Comparison of ENCODE assay signal across 9 mouse cellular contexts in genomic region chr12:83513185-83513584, GRCm38 (mm10). TPM values are rescaled to one million over a fixed set of nuclear protein-coding genes. Genes with fewer than 3 reads are reported as not detected.
DNase-seq lines count a peak whose midpoint lies in the region; ATAC-seq lines count a peak whose summit lies in the region.
"Had no signal": no experiment of that assay in that cellular context is flagged by ENCODE, and none has a peak within 500 bp of the region (broad histone marks: within the 10 kb centered on the region; RNA-seq: fewer than 3 reads in every experiment).

No protein-coding gene starts in this region.

- no peak overlapping the region for H3K4me2 ChIP-seq in forebrain, embryonic 14.5 days (ENCODE audit: low read length)
- H3K4me2 ChIP-seq in midbrain, embryonic 16.5 days (ENCODE audit: low read length): no peak overlapping the region

- H3K36me3 ChIP-seq in forebrain, embryonic 14.5 days (ENCODE audit: control insufficient read depth, insufficient read depth, low read length): no peaks in the 10 kb centered on the region
- H3K36me3 ChIP-seq in midbrain, embryonic 16.5 days (ENCODE audit: control insufficient read depth, insufficient read depth, low read length): no peaks in the 10 kb centered on the region

- H3K9me3 ChIP-seq in forebrain, embryonic 14.5 days (replicated peaks; ENCODE audit: control insufficient read depth, low read length): no peaks in the 10 kb centered on the region
- no peaks in the 10 kb centered on the region for H3K9me3 ChIP-seq in midbrain, embryonic 16.5 days (replicated peaks; ENCODE audit: control insufficient read depth, low read length, poor library complexity, severe bottlenecking)

- H3K4me1 ChIP-seq in forebrain, embryonic 14.5 days (ENCODE audit: control insufficient read depth, insufficient read depth, low read length): peaks cover 15% of the 10 kb centered on the region
- H3K4me1 ChIP-seq in midbrain, embryonic 16.5 days (ENCODE audit: control insufficient read depth, insufficient read depth, low read length): 0 out of 2 replicates have a peak, but pooled peaks cover 4% of the 10 kb centered on the region

- H3K9ac ChIP-seq in forebrain, embryonic 14.5 days (ENCODE audit: low read length): no peak overlapping the region
- H3K9ac ChIP-seq in midbrain, embryonic 16.5 days (ENCODE audit: low read depth, low read length): no peak overlapping the region

- H3K4me3 ChIP-seq in forebrain, embryonic 14.5 days (ENCODE audit: low read depth, low read length): no peak overlapping the region
- H3K4me3 ChIP-seq in midbrain, embryonic 16.5 days (ENCODE audit: low read depth, low read length): no peak overlapping the region

- DNase-seq in heart, adult 11 months: peak; percentile 91
- no peak for DNase-seq in heart, postnatal 25 days (ENCODE audit: low spot score)
- DNase-seq in lung, postnatal 14 days: peak; percentile 26
- DNase-seq in lung, adult 18-20 months: no peak
- DNase-seq in forebrain, embryonic 14.5 days (ENCODE audit: low spot score): peak; percentile 88
- DNase-seq in thymus, postnatal 14 days: no peak
- DNase-seq in lung, postnatal 25 days (ENCODE audit: low spot score): no peak
- DNase-seq: B cell, adult 2 months had no signal

- H3K27ac ChIP-seq in forebrain, embryonic 14.5 days (ENCODE audit: low read depth, low read length): peak overlapping the region; percentile 78
- no peak overlapping the region for H3K27ac ChIP-seq in midbrain, embryonic 16.5 days (ENCODE audit: low read length)

- WGBS in forebrain, embryonic 14.5 days: 9% methylated on average over 5 of the region's 5 CpGs
- 33% methylated on average over 5 of the region's 5 CpGs for WGBS in midbrain, embryonic 16.5 days

- peak; percentile 73 for ATAC-seq in forebrain, embryonic 14.5 days
- ATAC-seq in midbrain, embryonic 16.5 days: 0 out of 2 replicates have a peak, but pooled peaks have one; percentile 36

- no peaks in the 10 kb centered on the region for H3K27me3 ChIP-seq in forebrain, embryonic 14.5 days (replicated peaks; ENCODE audit: control insufficient read depth, insufficient read depth, low read length)
- H3K27me3 ChIP-seq in midbrain, embryonic 16.5 days (ENCODE audit: control insufficient read depth, insufficient read depth, low read depth, low read length): no peaks in the 10 kb centered on the region

- intact Hi-C loops in heart, postnatal 25 days (cut with DNase I): no loop called here

RNA-seq across cellular contexts. Expression of gene Dcaf4, which starts 7.1 kb away (rescaled TPM):
- total RNA-seq in heart, postnatal 25 days (2021): 10 to 100 TPM; 14.1 to 15.2 TPM
- polyA plus RNA-seq in forebrain, embryonic 14.5 days (2014; fragmentation: Nextera tagmentation; extraction: Ambion mirVana): 41.9 and 47.2 TPM in 2 replicates
- 46.1 and 50.3 TPM in 2 replicates for polyA plus RNA-seq in midbrain, embryonic 16.5 days (2015; fragmentation: Nextera tagmentation; extraction: Ambion mirVana)

RNA-seq across cellular contexts. Expression of gene Dpf3, which starts 25.7 kb away (rescaled TPM):
- 10 to 100 TPM; 17.4 to 21.3 TPM for total RNA-seq in heart, postnatal 25 days (2021)
- polyA plus RNA-seq in forebrain, embryonic 14.5 days (2014; fragmentation: Nextera tagmentation; extraction: Ambion mirVana): 7.8 and 9.6 TPM in 2 replicates
- polyA plus RNA-seq in midbrain, embryonic 16.5 days (2015; fragmentation: Nextera tagmentation; extraction: Ambion mirVana): 19.3 and 20.9 TPM in 2 replicates

Comparison
In these comparisons a context has a peak if more than half of its experiments do, and no peak if none do; other contexts are left out.
1. DNase-seq: peak in heart, adult 11 months (single experiment), lung, postnatal 14 days (single experiment) and forebrain, embryonic 14.5 days (single experiment); none in heart, postnatal 25 days (single experiment), lung, adult 18-20 months (0 of 2), thymus, postnatal 14 days (single experiment) and lung, postnatal 25 days (single experiment).